Mouse (Mus musculus) gastrocnemius, postnatal 25 days (tissue): ENCODE results near the gene Gsto2. TPM values are rescaled to one million over a fixed set of nuclear protein-coding genes. Genes with fewer than 3 reads are reported as not detected.

ENCODE experiments used
- DNase-seq: peaks from one replicate; pipeline ENCODE4 v3.0.0; 2022
- microRNA-seq, 2 experiments: library from miRNA; unstranded; fragments of <30 nt; microRNA quantifications; one replicate each; pipeline ENCODE4 v1.2.0; 2021; ENCODE audit warnings: borderline replicate concordance in 2 of 2
- total RNA-seq, 2 experiments: library from RNA; stranded (reverse); gene quantifications; 1 replicate in 1 of 2; 2 replicates in 1 of 2; pipeline ENCODE4 v1.2.3; 2021

The Gsto2 gene
- total RNA-seq, 2 experiments from 2014 or later: 0.23 to 0.38 TPM

GRCm38 (mm10) chr19:47919966-47920375, 54.6 kb downstream of the Gsto2 start:
- DNase-seq: no peak

DNA sequence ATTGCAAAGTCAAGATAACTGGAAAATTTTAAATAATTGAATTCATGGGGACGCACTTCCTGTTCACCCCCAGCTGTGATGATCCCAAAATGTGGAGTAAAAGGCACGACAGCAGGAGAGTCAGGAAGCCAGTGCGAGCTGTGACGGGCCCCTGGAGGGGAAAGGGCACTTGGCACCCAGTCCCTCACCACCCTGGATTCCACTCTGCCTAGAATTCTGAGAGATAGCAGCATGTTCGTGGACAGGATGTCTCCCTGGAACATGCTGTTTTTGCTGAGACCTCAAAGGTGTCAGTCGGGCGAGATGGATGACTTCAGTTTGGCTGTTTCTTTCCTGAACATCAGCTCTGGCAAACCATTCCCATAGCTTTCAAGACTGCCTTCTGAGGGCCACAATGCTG, 60.5 kb downstream of the Gsto2 start:
- no peak for DNase-seq

- DNase-seq: no peak
Observed at GRCm38 (mm10) chr19:47927032-47927431, 61.7 kb downstream of the Gsto2 start.

- no peak for DNase-seq
Observed at GRCm38 (mm10) chr19:47929043-47929442, 63.7 kb downstream of the Gsto2 start.

- DNase-seq: no peak
Observed at GRCm38 (mm10) chr19:47931982-47932638, 66.8 kb downstream of the Gsto2 start.

- no peak for DNase-seq
Observed at GRCm38 (mm10) chr19:47934146-47934545, 68.8 kb downstream of the Gsto2 start.

DNA sequence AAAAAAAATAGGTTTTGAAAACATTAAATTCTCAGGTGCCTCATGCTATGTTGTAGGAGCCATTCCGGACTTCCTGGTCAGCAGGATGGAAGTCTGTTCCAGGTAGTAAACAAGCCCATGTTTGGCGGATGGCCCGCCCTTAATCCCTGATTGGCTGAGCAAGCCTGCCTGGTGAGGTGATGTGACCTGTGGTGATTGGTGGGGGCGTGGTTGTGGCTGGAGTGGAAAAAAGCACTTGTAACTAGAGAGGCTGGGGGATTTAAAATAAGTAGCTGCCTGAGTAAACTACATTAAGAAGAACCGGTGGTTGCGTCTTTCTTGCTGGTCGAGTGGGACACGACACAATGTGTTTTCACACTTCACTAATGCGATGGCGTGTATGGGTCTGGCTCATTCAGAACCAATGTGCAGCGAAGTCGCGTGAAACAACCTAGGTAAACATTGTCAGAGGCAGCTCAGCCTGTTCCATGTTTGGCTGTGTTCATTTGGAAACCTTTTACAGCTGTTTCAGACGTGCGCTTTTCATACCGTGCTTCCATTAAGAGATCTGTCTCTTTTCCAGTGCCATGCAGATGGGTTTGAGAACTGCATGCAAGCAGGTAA, 69.4 kb downstream of the Gsto2 start:
- no peak for DNase-seq

DNA sequence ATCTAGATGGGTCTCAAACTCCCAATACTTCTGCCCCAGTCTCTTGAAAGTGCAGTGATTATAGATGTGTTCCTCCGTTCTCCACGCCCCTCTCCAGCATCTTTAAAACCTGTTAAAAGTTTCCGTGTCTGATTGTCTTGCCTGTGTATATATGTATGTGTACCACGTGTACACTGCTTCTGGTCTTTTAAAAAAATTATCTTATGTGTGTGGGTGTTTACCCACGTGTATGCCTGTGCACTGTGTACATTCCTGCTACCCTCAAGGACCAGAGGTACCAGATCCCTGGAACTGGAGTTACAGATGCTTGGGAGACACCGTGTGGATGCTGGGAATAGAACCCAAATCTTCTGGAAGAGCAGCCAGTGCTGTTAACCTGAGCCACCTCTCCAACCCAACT, 70.2 kb downstream of the Gsto2 start:
- no peak for DNase-seq

Small RNA genes lying within 50 kb of the gene (microRNA-seq; reads per million reads assigned to microRNA genes)
- 0 reads per million in 2 experiments for gene Gm22240

Other genes starting within 250 kb of the Gsto2 start
- under 1 TPM; 0.13 TPM for gene Col17a1, start 173.4 kb upstream of the Gsto2 start, total RNA-seq
- gene Sfr1, start 133.9 kb upstream of the Gsto2 start, total RNA-seq: 10 to 100 TPM; 73.9 to 74.9 TPM
- 10 to 100 TPM; 45.3 to 52.3 TPM for gene Gsto1, start 10.6 kb upstream of the Gsto2 start, total RNA-seq
- not detected for gene Cfap43, start 53.8 kb downstream of the Gsto2 start, total RNA-seq
- under 1 TPM; 0.36 to 0.70 TPM for gene Itprip, start 53.8 kb downstream of the Gsto2 start, total RNA-seq
- gene Cfap58, start 72.1 kb downstream of the Gsto2 start, total RNA-seq: not detected